Mouse (Mus musculus) limb, embryonic 11.5 days (tissue): Measurements from ENCODE around the gene Ifi35. TPM values are rescaled to one million over a fixed set of nuclear protein-coding genes. Genes with fewer than 3 reads are reported as not detected.
A peak's percentile ranks its signal among the peaks of the same experiment; 100 is the strongest.
"Not testable (repeated sequence)": the region's sequence is repeated elsewhere in the genome, so short reads cannot be mapped to it uniquely, and the experiment has no call there.

ENCODE experiments used
- ATAC-seq: fragments of 200-750 bp; cut with Nextera tagmentation; 2 replicates; pipeline ENCODE4 v1.8.0; 2017; ENCODE audit warnings: low read depth; ENCODE audit not compliant: insufficient number of reproducible peaks, low FRiP score, low TSS enrichment
- DNase-seq: peaks from one replicate; pipeline ENCODE4 v3.0.0-alpha.2; 2015; ENCODE audit warnings: low spot score
- H3K27ac ChIP-seq: fragments of 300-500 bp; sonication (generic); replicated peaks from 2 replicates; pipeline ENCODE4 v1.5.1; 2014; ENCODE audit warnings: low read depth, mild to moderate bottlenecking, low read length
- H3K27me3 ChIP-seq: fragments of 300-500 bp; sonication (generic); 2 replicates; pipeline ENCODE4 v1.6.1; 2014; ENCODE audit warnings: mild to moderate bottlenecking, low read length, mixed read lengths; ENCODE audit not compliant: control insufficient read depth, insufficient read depth
- H3K36me3 ChIP-seq: fragments of 300-500 bp; sonication (generic); 2 replicates; pipeline ENCODE4 v1.6.1; 2014; ENCODE audit warnings: mild to moderate bottlenecking, low read length, moderate library complexity, mixed read lengths; ENCODE audit not compliant: control insufficient read depth, insufficient read depth
- H3K4me1 ChIP-seq: fragments of 300-500 bp; sonication (generic); 2 replicates; pipeline ENCODE4 v1.6.1; 2014; ENCODE audit warnings: low read length, mixed read lengths; ENCODE audit not compliant: control insufficient read depth, insufficient read depth
- H3K4me2 ChIP-seq: fragments of 300-500 bp; sonication (generic); 2 replicates; pipeline ENCODE4 v1.6.1; 2014; ENCODE audit warnings: low read depth, mild to moderate bottlenecking, moderate library complexity; ENCODE audit not compliant: severe bottlenecking
- H3K4me3 ChIP-seq: fragments of 300-500 bp; sonication (generic); 2 replicates; pipeline ENCODE4 v1.5.1; 2014; ENCODE audit warnings: low read depth, low read length
- H3K9ac ChIP-seq: fragments of 300-500 bp; sonication (generic); 2 replicates; pipeline ENCODE4 v1.6.1; 2014; ENCODE audit warnings: mild to moderate bottlenecking, low read length
- H3K9me3 ChIP-seq: fragments of 300-500 bp; sonication (generic); 2 replicates; pipeline ENCODE4 v1.6.1; 2016; ENCODE audit warnings: low read length; ENCODE audit not compliant: control insufficient read depth
- whole genome bisulfite sequencing: fragments of 180-500 bp; shearing (Covaris S2); extraction: QIAGEN DNeasy Blood & Tissue Kit; methylation state at CpG from one replicate; pipeline ENCODE4 v1.1.7; 2014; 5-methylcytosine and 5-hydroxymethylcytosine counted together
- polyA plus RNA-seq: library from polyadenylated mRNA; unstranded; fragments of >200 nt; fragmentation: Nextera tagmentation; extraction: Ambion mirVana; gene quantifications from 2 replicates; pipeline ENCODE4 v1.2.1, GENCODE M21; 2014

Gene Ifi35
- polyA plus RNA-seq, 1 experiment from 2014 or later = 3.3 TPM

DNA sequence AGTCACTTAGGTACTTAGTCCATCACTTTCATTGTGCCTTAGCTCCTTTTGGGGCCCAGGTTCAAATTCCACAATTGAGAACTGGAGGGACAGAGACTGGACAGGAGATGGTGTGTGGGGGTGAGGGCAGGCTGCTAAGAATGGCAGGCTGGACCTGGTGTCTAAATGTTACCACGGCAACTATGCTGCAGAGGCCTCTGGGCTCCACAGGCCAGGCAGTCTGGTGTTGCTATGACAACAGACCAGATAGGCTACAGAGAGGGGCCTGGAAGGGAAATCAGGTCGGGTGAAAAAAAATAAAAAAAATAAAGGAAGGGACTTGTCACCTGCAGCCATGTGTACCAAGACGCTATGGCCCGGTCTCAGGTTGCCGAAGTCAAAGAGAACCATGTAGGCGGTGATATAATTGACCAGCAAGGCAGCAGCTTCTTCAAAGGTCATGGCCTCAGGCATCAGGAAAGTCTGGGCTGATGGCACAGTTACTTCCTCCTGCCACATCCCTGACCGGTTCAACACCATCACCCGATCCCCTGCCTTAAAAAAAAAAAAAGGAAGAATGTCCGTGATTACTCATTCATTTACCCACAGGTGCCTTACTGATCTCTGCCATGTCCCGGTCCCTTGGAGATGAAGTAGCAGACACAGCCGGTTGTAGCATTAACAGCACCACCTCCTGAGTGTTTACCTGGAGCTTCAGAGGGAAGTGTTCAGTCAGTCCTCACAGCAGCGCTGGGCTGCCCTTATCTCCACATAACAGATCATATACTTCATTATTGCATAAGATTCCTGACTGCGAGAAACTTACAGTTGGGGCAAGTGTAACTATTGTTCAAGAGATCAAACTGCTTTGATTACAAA is 14.6 kb downstream of the Ifi35 start:
- DNase-seq = no peak

DNA sequence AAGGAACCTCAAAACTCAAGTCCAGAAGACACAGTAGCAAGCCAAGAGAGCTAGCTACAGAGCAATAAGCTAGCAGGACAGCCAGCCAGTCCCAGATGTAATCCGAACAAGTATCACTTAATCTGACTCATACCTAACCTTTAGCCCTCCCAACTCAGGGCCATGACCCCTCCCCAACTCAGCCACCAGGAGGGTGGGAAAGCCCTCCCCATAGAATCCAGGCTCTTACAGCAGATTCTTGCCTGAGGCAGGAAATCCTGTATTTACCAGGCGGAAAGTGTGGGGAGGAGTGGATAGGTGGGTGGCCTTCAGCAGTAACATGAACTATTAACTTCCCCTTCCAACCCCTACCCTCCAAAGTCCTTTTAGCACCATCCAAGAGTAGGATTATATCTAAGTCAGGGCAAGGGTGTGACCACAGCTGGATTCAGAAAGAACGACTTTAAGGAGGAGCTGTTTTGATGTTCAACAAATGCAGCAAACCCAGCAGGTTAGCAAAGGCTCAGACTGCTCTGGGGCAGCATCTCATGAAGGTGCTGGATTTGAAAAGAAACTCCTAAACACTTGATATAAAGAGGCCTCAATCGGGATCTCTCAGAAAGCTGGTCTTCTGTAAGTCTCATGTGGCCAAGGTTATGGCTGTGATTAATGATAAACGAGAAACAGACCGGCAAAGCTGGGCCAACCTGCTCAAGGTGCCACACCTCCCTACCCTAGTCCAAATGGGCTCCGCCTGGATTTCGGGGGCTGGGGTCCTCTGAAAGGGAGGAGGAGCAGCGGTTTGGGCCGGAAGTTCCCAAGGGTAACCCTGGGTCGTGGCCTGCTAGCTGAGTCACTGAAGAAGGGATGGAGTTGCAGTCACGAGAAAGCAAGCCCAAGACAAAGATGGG is 16.2 kb downstream of the Ifi35 start, which contains the start of gene Rnd2:
Rnd2 (plus strand) TSS at position 789 of the 890 bp plus-strand sequence.
- Histone ChIP-seq H3K9me3 (no peaks in the 10 kb centered on the region), H3K9ac (peak within 1 kb of the TSS; percentile 53), H3K4me1 (peaks cover 38% of the 10 kb centered on the region), H3K27me3 (no peaks in the 10 kb centered on the region), H3K4me2 (peak within 1 kb of the TSS; percentile 98), H3K4me3 (peak within 1 kb of the TSS; percentile 71), H3K27ac (0 out of 2 replicates have a peak within 1 kb of the TSS, but pooled peaks have one; percentile 12), H3K36me3 (no peaks in the 10 kb centered on the region)
- DNase-seq (peak; percentile 49), ATAC-seq (0 out of 2 replicates have a peak, but pooled peaks have one; percentile 11)
- WGBS = 7% methylated on average over 12 of the region's 12 CpGs

More for the DNA sequence above, 14.6 kb downstream of the Ifi35 start:
- Histone ChIP-seq H3K4me2 (no peak overlapping the region), H3K27ac (no peak overlapping the region), H3K4me1 (peaks cover 31% of the 10 kb centered on the region), H3K27me3 (no peaks in the 10 kb centered on the region), H3K4me3 (no peak overlapping the region), H3K9ac (no peak overlapping the region), H3K36me3 (no peaks in the 10 kb centered on the region), H3K9me3 (no peaks in the 10 kb centered on the region)
- WGBS = 35% methylated on average over 13 of the region's 13 CpGs
- no peak for ATAC-seq

- Histone ChIP-seq H3K36me3 (no peaks in the 10 kb centered on the region), H3K27me3 (no peaks in the 10 kb centered on the region), H3K4me2 (peak overlapping the region; percentile 98), H3K4me1 (peaks cover 38% of the 10 kb centered on the region), H3K27ac (0 out of 2 replicates have a peak overlapping the region, but pooled peaks have one; percentile 12), H3K4me3 (peak overlapping the region; percentile 71), H3K9me3 (no peaks in the 10 kb centered on the region), H3K9ac (peak overlapping the region; percentile 53)
- ATAC-seq (peak; percentile 60; the same call in 1 of the 2 replicates), DNase-seq (peak; percentile 70)
- WGBS = under 1% methylated on average over 51 of the region's 51 CpGs
Observed at GRCm38 (mm10) chr11:101465101-101465868, 17.1 kb downstream of the Ifi35 start.

DNA sequence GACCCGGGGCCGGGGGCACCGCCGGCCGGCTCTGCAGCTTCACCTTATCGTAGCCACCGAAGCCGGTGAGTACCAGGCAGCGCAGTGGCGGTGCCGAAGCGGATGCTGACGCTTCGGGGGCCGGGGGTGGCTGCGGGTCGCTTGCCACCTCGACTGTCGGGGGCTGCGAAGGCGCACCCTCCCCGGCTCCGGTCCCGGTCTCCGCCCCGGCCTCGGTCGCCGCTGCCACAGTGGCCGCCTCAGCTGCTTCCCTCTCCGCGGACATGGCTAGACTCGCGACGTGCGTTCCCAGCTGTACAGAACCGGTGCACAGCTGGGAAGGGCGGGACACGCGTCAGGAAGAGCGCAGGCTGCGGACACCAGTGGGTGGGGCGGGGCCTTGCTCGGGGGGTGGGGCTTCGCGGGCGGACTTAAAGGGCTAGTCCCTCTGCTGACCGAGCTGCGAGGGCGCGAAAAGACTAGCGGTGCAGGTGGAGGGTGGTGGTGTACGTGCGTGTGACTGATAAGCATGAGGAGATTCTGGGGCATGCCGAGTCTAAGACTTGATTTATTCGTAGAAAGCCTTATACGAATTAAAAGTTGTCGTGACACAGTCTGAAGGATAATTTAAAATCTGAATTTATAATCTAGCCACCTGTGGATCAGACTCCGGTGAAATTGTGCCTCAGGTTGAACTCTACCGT is 17.8 kb downstream of the Ifi35 start, which contains the start of gene Vat1:
Vat1 (minus strand) TSS at position 362 of the 683 bp plus-strand sequence.
- DNase-seq = peak; percentile 77
- WGBS = 2% methylated on average over 60 of the region's 60 CpGs
- Histone ChIP-seq H3K4me1 (peaks cover 38% of the 10 kb centered on the region), H3K9me3 (no peaks in the 10 kb centered on the region), H3K4me3 (peak within 1 kb of the TSS; percentile 71), H3K4me2 (peak within 1 kb of the TSS; percentile 98), H3K9ac (peak within 1 kb of the TSS; percentile 53), H3K36me3 (no peaks in the 10 kb centered on the region), H3K27me3 (no peaks in the 10 kb centered on the region), H3K27ac (0 out of 2 replicates have a peak within 1 kb of the TSS, but pooled peaks have one; percentile 12)
- ATAC-seq = peak; percentile 46

DNA sequence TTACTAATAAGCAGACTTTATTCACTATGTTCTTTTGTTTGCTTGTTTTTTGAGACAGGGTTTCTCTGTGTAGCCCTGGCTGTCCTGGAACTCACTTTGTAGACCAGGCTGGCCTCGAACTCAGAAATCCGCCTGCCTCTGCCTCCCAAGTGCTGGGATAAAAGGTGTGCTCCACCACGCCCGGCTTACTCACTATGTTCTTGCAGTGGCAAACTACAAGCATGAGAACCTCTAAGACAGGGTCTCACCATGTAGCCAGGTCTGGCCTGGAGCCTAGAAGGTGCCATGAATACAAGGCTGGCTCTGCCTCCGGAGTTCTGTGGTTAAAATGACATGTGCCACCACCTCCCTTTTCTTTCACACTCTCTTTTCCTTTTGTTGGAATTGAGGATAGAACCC is 18.3 kb downstream of the Ifi35 start:
- not testable (repeated sequence) for H3K27me3 ChIP-seq, H3K9me3 ChIP-seq, H3K27ac ChIP-seq, H3K9ac ChIP-seq, H3K36me3 ChIP-seq, DNase-seq, ATAC-seq
- Histone ChIP-seq H3K4me2 (peak overlapping the region; percentile 98), H3K4me3 (peak overlapping the region; percentile 71; the same call in 1 of the 2 replicates), H3K4me1 (peaks cover 38% of the 10 kb centered on the region)
- 60% methylated on average over 5 of the region's 5 CpGs for WGBS

DNA sequence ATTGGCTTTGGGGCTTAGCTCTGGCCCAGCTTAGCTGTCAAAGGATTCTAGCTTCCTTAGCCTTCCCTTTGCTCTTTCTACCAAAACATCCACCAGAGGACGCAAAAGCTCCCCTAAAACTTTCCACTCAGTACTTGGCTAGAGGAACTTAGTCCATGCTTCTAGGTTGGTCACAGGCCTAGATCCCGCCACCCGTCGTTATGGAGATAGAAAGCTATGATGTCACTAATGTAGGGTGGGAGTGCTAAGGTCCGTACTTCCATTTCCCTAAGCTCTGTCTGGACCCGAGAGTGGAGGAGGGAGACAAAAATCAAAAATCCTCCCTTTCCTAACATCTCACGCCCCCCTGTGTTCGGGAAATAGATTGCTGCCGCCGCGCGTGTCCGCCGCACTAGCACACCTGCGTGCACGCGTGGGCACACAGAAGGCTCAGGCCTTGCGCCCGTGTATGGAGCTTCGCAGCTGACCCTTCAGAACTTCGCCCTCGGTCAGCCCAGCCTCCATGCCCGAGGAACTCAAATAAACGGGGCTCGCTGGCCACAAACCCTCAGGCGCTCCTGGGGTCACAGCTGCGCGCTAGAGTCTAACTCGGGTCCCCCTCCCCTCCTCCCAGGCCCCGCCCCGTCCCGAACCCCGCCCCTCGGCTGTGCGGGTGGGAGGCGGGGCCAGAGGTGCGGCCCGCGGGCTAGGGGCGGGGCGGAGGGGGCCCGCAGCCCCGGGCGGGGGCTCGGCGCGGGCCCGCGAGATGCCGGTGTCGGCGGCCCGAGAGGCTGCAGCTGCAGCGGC is 19.5 kb downstream of the Ifi35 start:
- H3K27ac ChIP-seq = no peak overlapping the region
- peak; percentile 58 for ATAC-seq
- H3K9ac ChIP-seq = peak overlapping the region; percentile 66
- no peaks in the 10 kb centered on the region for H3K9me3 ChIP-seq
- DNase-seq = peak; percentile 82
- H3K4me2 ChIP-seq = peak overlapping the region; percentile 94
- H3K36me3 ChIP-seq = no peaks in the 10 kb centered on the region
- H3K27me3 ChIP-seq = no peaks in the 10 kb centered on the region
- WGBS = under 1% methylated on average over 47 of the region's 54 CpGs
- peaks cover 32% of the 10 kb centered on the region for H3K4me1 ChIP-seq
- H3K4me3 ChIP-seq = peak overlapping the region; percentile 71

GRCm38 (mm10) chr11:101468263-101468688 is 20.1 kb downstream of the Ifi35 start:
- ATAC-seq (peak; percentile 48; the same call in 1 of the 2 replicates), DNase-seq (no peak)
- peak overlapping the region; percentile 71 for H3K4me3 ChIP-seq
- H3K4me1 ChIP-seq = peaks cover 27% of the 10 kb centered on the region
- H3K4me2 ChIP-seq = peak overlapping the region; percentile 94
- H3K9ac ChIP-seq = peak overlapping the region; percentile 66
- H3K36me3 ChIP-seq = no peaks in the 10 kb centered on the region
- under 1% methylated on average over 31 of the region's 31 CpGs for WGBS
- no peak overlapping the region for H3K27ac ChIP-seq
- no peaks in the 10 kb centered on the region for H3K9me3 ChIP-seq
- H3K27me3 ChIP-seq = no peaks in the 10 kb centered on the region
